Mouse (Mus musculus): Measurements from ENCODE around the gene Rtel1.

- no peak for TF ChIP-seq CTCF (IDR thresholded peaks at IDR 0.05; ENCODE audit: borderline replicate concordance, insufficient read depth, low read length)
- no peak for TF ChIP-seq POLR2A (IDR thresholded peaks at IDR 0.05; ENCODE audit: low read depth, low read length)
Measured at GRCm38 (mm10) chr2:181394086-181394485, 74.5 kb downstream of the Rtel1 start.
